Mouse (Mus musculus): ENCODE data around the gene Rpl4.
"Not testable (repeated sequence)": the region's sequence is repeated elsewhere in the genome, so short reads cannot be mapped to it uniquely, and the experiment has no call there.

The Rpl4 gene

GRCm38 (mm10) chr9:64198068-64198762 lies 25.0 kb downstream of the Rpl4 start:
- no peak for DNase-seq

GRCm38 (mm10) chr9:64198763-64199418 lies 25.7 kb downstream of the Rpl4 start:
- not testable (repeated sequence) for DNase-seq

DNA sequence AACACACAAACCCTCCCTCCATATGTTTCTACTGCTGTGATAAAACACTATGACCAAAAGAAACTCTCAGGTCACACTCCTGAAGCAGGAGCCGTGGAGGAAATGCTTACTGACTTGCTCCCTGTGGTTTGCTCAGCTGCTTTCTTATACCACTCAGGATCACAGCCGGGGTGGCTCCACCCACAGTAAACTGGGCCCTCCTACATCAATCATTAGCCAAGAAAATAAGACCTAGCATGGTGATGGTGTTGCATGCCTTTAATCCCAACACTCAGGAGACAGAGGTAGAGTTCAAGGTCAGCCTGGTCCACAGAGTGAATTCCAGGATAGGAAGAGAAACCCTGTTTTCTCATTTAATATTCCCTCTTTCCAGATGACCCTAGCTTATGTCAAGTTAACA lies 26.7 kb downstream of the Rpl4 start:
- DNase-seq, result no peak

- DNase-seq, result no peak
Measured at GRCm38 (mm10) chr9:64202331-64202730, 29.2 kb downstream of the Rpl4 start.

- DNase-seq, result no peak
Measured at GRCm38 (mm10) chr9:64202866-64203265, 29.7 kb downstream of the Rpl4 start.

- no peak for DNase-seq
Measured at GRCm38 (mm10) chr9:64207509-64208084, 34.4 kb downstream of the Rpl4 start.

DNA sequence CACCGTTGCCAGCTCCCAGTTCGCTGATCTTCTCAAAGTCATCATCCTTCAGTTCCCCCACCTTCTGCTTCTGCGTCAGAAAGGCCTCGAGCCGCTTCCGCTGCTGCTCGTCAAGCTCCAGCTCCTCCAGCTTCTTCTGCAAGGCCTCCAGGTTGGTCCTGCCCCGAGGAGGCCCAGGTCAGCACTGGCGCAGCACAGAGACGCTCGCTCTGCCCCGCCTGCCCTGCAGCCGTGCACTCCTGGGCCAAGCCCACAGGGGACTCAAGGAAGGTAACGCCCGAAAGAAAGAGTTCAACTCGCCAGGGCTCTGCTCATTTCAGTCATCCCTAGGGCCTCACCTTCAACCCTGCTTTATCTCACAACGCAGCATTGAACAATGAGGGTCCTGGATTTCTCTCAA lies 41.3 kb downstream of the Rpl4 start:
- DNase-seq, result no peak

GRCm38 (mm10) chr9:64216090-64216489 lies 42.9 kb downstream of the Rpl4 start:
- DNase-seq, result no peak

GRCm38 (mm10) chr9:64216641-64217040 lies 43.5 kb downstream of the Rpl4 start:
- no peak for DNase-seq

GRCm38 (mm10) chr9:64217887-64218286 lies 44.7 kb downstream of the Rpl4 start:
- no peak for DNase-seq

DNA sequence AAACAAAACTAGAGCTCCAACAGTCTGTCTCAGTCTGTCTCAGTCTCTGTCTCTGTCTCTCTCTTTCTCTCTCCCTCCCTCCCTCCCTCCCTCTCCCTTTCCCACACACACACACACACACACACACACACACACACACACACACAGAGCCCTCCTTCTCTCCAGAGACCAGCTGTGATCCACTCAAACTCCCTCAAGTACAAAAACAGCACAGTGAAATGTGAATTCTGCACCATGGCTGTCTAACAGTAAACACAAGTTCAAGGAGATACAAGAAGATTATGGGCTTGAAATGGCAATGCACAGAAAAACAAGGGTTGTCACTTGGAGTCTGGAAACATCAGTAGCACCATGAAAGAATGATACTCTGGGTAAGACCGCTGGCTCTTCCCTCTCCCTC lies 46.1 kb downstream of the Rpl4 start:
- DNase-seq, result no peak

DNA sequence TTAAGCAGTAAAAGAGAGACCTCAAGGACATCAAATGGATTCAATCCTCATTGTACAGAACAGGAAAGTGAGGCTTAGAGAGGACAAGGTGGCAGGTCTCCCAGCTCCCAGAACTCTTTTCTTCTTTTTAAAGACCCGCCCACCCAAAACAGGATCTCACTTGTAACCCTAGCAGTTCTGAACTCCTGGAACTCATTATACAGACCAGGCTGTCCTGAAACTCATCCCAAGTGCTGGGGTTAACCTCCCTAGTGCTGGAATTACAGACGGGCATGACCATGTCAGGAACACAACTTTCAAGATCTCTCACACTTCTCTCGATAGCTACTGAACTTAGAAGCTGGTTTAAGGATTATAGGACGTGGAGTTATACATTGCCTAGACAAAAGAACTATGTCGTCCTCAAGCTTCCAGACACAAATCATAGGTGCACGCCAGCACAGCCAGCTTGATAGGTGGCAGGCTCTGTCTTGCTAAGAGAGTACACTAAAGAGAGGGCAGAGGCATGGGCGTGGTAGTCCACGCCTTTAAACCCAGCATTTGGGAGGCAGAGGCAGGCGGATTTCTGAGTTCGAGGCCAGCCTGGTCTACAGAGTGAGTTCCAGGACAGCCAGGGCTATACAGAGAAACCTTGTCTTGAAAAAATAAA lies 46.7 kb downstream of the Rpl4 start:
- DNase-seq, result no peak

GRCm38 (mm10) chr9:64220603-64221002 lies 47.4 kb downstream of the Rpl4 start:
- no peak for DNase-seq

GRCm38 (mm10) chr9:64221480-64221879 lies 48.3 kb downstream of the Rpl4 start:
- no peak for DNase-seq

GRCm38 (mm10) chr9:64222098-64222497 lies 48.9 kb downstream of the Rpl4 start:
- no peak for DNase-seq

GRCm38 (mm10) chr9:64225805-64226204 lies 52.6 kb downstream of the Rpl4 start:
- DNase-seq, result no peak

DNA sequence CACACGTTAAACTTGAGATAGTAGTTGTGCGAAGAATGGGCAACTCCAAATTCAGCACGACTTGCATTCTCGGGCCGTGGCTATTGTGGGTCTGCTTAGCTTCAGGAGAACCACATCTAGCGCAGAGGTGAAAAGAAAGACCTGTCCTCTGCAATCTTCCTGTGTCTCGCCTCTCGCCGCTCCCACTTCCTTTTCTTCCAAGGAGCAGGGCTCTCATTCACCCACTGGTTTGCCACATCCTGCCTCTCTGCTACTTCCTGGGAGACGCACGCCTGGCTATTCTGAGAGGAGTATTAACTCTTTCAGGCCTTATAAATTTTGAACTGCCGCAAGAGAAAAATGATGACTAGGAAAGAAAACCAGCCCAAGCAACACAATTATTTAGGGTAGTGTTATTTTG lies 54.6 kb downstream of the Rpl4 start:
- DNase-seq, result peak; percentile 5

Data from liver (tissue).